Mouse (Mus musculus): ENCODE results near the gene Bbip1. TPM values are rescaled to one million over a fixed set of nuclear protein-coding genes. Genes with fewer than 3 reads are reported as not detected.
"Not testable (repeated sequence)": the region's sequence is repeated elsewhere in the genome, so short reads cannot be mapped to it uniquely, and the experiment has no call there.

Gene Bbip1
- polyA plus RNA-seq (2016; fragmentation: Nextera tagmentation; extraction: Ambion mirVana): 120 and 121 TPM in 2 replicates

GRCm38 (mm10) chr19:53943802-53944785, at the start of gene Bbip1, which contains the start of gene Shoc2:
Bbip1 (minus strand) TSS chr19:53944627.
Shoc2 (plus strand) TSS chr19:53944306.
- Histone ChIP-seq H3K9me3 (no peaks in the 10 kb centered on the region), H3K36me3 (peaks cover 7% of the 10 kb centered on the region; the same call in 1 of the 2 replicates), H3K27me3 (replicated peaks) (no peaks in the 10 kb centered on the region), H3K9ac (peak within 1 kb of the TSS; percentile 97), H3K4me1 (peaks cover 13% of the 10 kb centered on the region; the same call in 1 of the 2 replicates), H3K4me2 (replicated peaks) (peak within 1 kb of the TSS; percentile 64), H3K4me3 (peak within 1 kb of the TSS; percentile 97), H3K27ac (peak within 1 kb of the TSS; percentile 92)
- peak; percentile 96 for ATAC-seq (ENCODE audit: low FRiP score, low read depth)
- under 1% methylated on average over 62 of the region's 62 CpGs for WGBS

- Histone ChIP-seq H3K27ac (no peak overlapping the region), H3K36me3 (0 out of 2 replicates have a peak, but pooled peaks cover 5% of the 10 kb centered on the region), H3K9me3 (no peaks in the 10 kb centered on the region), H3K9ac (no peak overlapping the region), H3K4me1 (no peaks in the 10 kb centered on the region), H3K4me3 (no peak overlapping the region), H3K27me3 (replicated peaks) (no peaks in the 10 kb centered on the region), H3K4me2 (replicated peaks) (no peak overlapping the region)
- ATAC-seq (ENCODE audit: low FRiP score, low read depth): no peak
- WGBS: 84% methylated on average over 3 of the region's 3 CpGs
Observed at GRCm38 (mm10) chr19:53993860-53994259, 49.4 kb upstream of the Bbip1 start.

- ATAC-seq (ENCODE audit: low FRiP score, low read depth): no peak
- H3K27ac ChIP-seq: no peak overlapping the region
- H3K36me3 ChIP-seq: peaks cover 14% of the 10 kb centered on the region
- no peaks in the 10 kb centered on the region for H3K9me3 ChIP-seq
- no peak overlapping the region for H3K4me2 ChIP-seq (replicated peaks)
- no peak overlapping the region for H3K4me3 ChIP-seq
- WGBS: 74% methylated on average over 2 of the region's 2 CpGs
- H3K9ac ChIP-seq: no peak overlapping the region
- no peaks in the 10 kb centered on the region for H3K27me3 ChIP-seq (replicated peaks)
- H3K4me1 ChIP-seq: no peaks in the 10 kb centered on the region
Observed at GRCm38 (mm10) chr19:53990538-53990937, 46.1 kb upstream of the Bbip1 start.

GRCm38 (mm10) chr19:53984628-53985027, 40.2 kb upstream of the Bbip1 start:
- 98% methylated on average over 3 of the region's 3 CpGs for WGBS
- Histone ChIP-seq H3K4me2 (replicated peaks) (no peak overlapping the region), H3K4me1 (no peaks in the 10 kb centered on the region)

GRCm38 (mm10) chr19:53983336-53983735, 38.9 kb upstream of the Bbip1 start:
- 85% methylated on average over 1 of the region's 1 CpGs for WGBS
- Histone ChIP-seq H3K9ac (no peak overlapping the region), H3K4me1 (no peaks in the 10 kb centered on the region), H3K36me3 (peaks cover 9% of the 10 kb centered on the region), H3K4me2 (replicated peaks) (no peak overlapping the region), H3K27me3 (replicated peaks) (no peaks in the 10 kb centered on the region), H3K9me3 (no peaks in the 10 kb centered on the region), H3K4me3 (no peak overlapping the region), H3K27ac (no peak overlapping the region)
- no peak for ATAC-seq (ENCODE audit: low FRiP score, low read depth)

More at GRCm38 (mm10) chr19:53984628-53985027, 40.2 kb upstream of the Bbip1 start:
- Histone ChIP-seq H3K27ac (no peak overlapping the region), H3K4me3 (no peak overlapping the region), H3K9me3 (no peaks in the 10 kb centered on the region), H3K9ac (no peak overlapping the region), H3K27me3 (replicated peaks) (no peaks in the 10 kb centered on the region), H3K36me3 (peaks cover 10% of the 10 kb centered on the region)
- ATAC-seq (ENCODE audit: low FRiP score, low read depth): no peak

GRCm38 (mm10) chr19:53982041-53982440, 37.6 kb upstream of the Bbip1 start:
- ATAC-seq (ENCODE audit: low FRiP score, low read depth): no peak
- Histone ChIP-seq H3K4me3 (no peak overlapping the region), H3K4me1 (no peaks in the 10 kb centered on the region), H3K9ac (no peak overlapping the region), H3K9me3 (no peaks in the 10 kb centered on the region; the same call in 1 of the 2 replicates), H3K4me2 (replicated peaks) (no peak overlapping the region), H3K36me3 (no peaks in the 10 kb centered on the region), H3K27me3 (replicated peaks) (no peaks in the 10 kb centered on the region), H3K27ac (no peak overlapping the region)
- 42% methylated on average over 3 of the region's 3 CpGs for WGBS

- 0 out of 2 replicates have a peak, but pooled peaks cover 4% of the 10 kb centered on the region for H3K36me3 ChIP-seq
- H3K27me3 ChIP-seq (replicated peaks): no peaks in the 10 kb centered on the region
- H3K9ac ChIP-seq: no peak overlapping the region
- H3K4me3 ChIP-seq: no peak overlapping the region
- ATAC-seq (ENCODE audit: low FRiP score, low read depth): no peak
- no peaks in the 10 kb centered on the region; the same call in 1 of the 2 replicates for H3K9me3 ChIP-seq
- no peak overlapping the region for H3K27ac ChIP-seq
- no peak overlapping the region for H3K4me2 ChIP-seq (replicated peaks)
- 90% methylated on average over 1 of the region's 1 CpGs for WGBS
- peaks cover 3% of the 10 kb centered on the region; the same call in 1 of the 2 replicates for H3K4me1 ChIP-seq
Observed at GRCm38 (mm10) chr19:53973656-53974055, 29.2 kb upstream of the Bbip1 start.

GRCm38 (mm10) chr19:53971938-53972337, 27.5 kb upstream of the Bbip1 start:
- Histone ChIP-seq H3K9ac (no peak overlapping the region), H3K27me3 (replicated peaks) (no peaks in the 10 kb centered on the region), H3K4me2 (replicated peaks) (no peak overlapping the region), H3K27ac (no peak overlapping the region), H3K4me3 (no peak overlapping the region), H3K4me1 (peaks cover 3% of the 10 kb centered on the region; the same call in 1 of the 2 replicates), H3K9me3 (no peaks in the 10 kb centered on the region; the same call in 1 of the 2 replicates), H3K36me3 (0 out of 2 replicates have a peak, but pooled peaks cover 4% of the 10 kb centered on the region)
- WGBS: 86% methylated on average over 7 of the region's 7 CpGs
- ATAC-seq (ENCODE audit: low FRiP score, low read depth): no peak

GRCm38 (mm10) chr19:53969226-53969625, 24.8 kb upstream of the Bbip1 start:
- no peaks in the 10 kb centered on the region for H3K36me3 ChIP-seq
- ATAC-seq (ENCODE audit: low FRiP score, low read depth): no peak
- no peak overlapping the region for H3K9ac ChIP-seq
- H3K4me3 ChIP-seq: no peak overlapping the region
- no peak overlapping the region for H3K4me2 ChIP-seq (replicated peaks)
- no peak overlapping the region for H3K27ac ChIP-seq
- H3K4me1 ChIP-seq: no peaks in the 10 kb centered on the region
- H3K27me3 ChIP-seq (replicated peaks): no peaks in the 10 kb centered on the region
- no peaks in the 10 kb centered on the region for H3K9me3 ChIP-seq
- 89% methylated on average over 3 of the region's 3 CpGs for WGBS

GRCm38 (mm10) chr19:53964910-53965633, 20.6 kb upstream of the Bbip1 start:
- Histone ChIP-seq H3K4me1 (no peaks in the 10 kb centered on the region), H3K36me3 (no peaks in the 10 kb centered on the region), H3K27ac (no peak overlapping the region), H3K9ac (no peak overlapping the region), H3K4me2 (replicated peaks) (no peak overlapping the region), H3K27me3 (replicated peaks) (no peaks in the 10 kb centered on the region), H3K4me3 (no peak overlapping the region), H3K9me3 (no peaks in the 10 kb centered on the region)
- WGBS: 96% methylated on average over 10 of the region's 10 CpGs
- ATAC-seq (ENCODE audit: low FRiP score, low read depth): no peak

GRCm38 (mm10) chr19:53964347-53964746, 19.9 kb upstream of the Bbip1 start:
- H3K9ac ChIP-seq; H3K4me1 ChIP-seq; H3K36me3 ChIP-seq; H3K27me3 ChIP-seq (replicated peaks); H3K9me3 ChIP-seq; H3K27ac ChIP-seq; H3K4me3 ChIP-seq; H3K4me2 ChIP-seq (replicated peaks); ATAC-seq (ENCODE audit: low FRiP score, low read depth): not testable (repeated sequence)
- WGBS: 100% methylated on average over 3 of the region's 3 CpGs

GRCm38 (mm10) chr19:53962511-53962910, 18.1 kb upstream of the Bbip1 start:
- WGBS: 95% methylated on average over 4 of the region's 4 CpGs
- no peak overlapping the region for H3K27ac ChIP-seq

More at GRCm38 (mm10) chr19:53962511-53962910, 18.1 kb upstream of the Bbip1 start:
- H3K4me1 ChIP-seq: no peaks in the 10 kb centered on the region
- H3K27me3 ChIP-seq (replicated peaks): no peaks in the 10 kb centered on the region
- H3K9me3 ChIP-seq: no peaks in the 10 kb centered on the region
- H3K36me3 ChIP-seq: no peaks in the 10 kb centered on the region
- H3K9ac ChIP-seq: no peak overlapping the region
- H3K4me3 ChIP-seq: no peak overlapping the region
- H3K4me2 ChIP-seq (replicated peaks): no peak overlapping the region
- no peak for ATAC-seq (ENCODE audit: low FRiP score, low read depth)

Measured in neural tube, embryonic 12.5 days (tissue).